Mouse (Mus musculus) hindbrain, embryonic 16.5 days (tissue): ENCODE measurements around the gene Cfap43. TPM values are rescaled to one million over a fixed set of nuclear protein-coding genes. Genes with fewer than 3 reads are reported as not detected.

Experiments used
- ATAC-seq: fragments of 200-750 bp; cut with Nextera tagmentation; 2 replicates; pipeline ENCODE4 v1.8.0; 2017; ENCODE audit warnings: moderate TSS enrichment, moderate library complexity
- H3K27ac ChIP-seq: fragments of 300-500 bp; sonication (generic); 2 replicates; pipeline ENCODE4 v1.5.1; 2014; ENCODE audit warnings: low read depth, mild to moderate bottlenecking, control low read depth, low read length, moderate library complexity
- H3K27me3 ChIP-seq: fragments of 300-500 bp; sonication (generic); replicated peaks from 2 replicates; pipeline ENCODE4 v1.6.1; 2014; ENCODE audit warnings: low read length; ENCODE audit not compliant: control insufficient read depth, insufficient read depth
- H3K36me3 ChIP-seq: fragments of 300-500 bp; sonication (generic); 2 replicates; pipeline ENCODE4 v1.6.1; 2014; ENCODE audit warnings: mild to moderate bottlenecking, low read length, moderate library complexity, mixed read lengths; ENCODE audit not compliant: control insufficient read depth, insufficient read depth
- H3K4me1 ChIP-seq: fragments of 300-500 bp; sonication (generic); 2 replicates; pipeline ENCODE4 v1.6.1; 2014; ENCODE audit warnings: low read depth, low read length; ENCODE audit not compliant: control insufficient read depth, insufficient read depth
- H3K4me2 ChIP-seq: fragments of 300-500 bp; sonication (generic); 2 replicates; pipeline ENCODE4 v1.6.1; 2014; ENCODE audit warnings: mild to moderate bottlenecking, low read length, control low read depth, moderate library complexity
- H3K4me3 ChIP-seq: fragments of 300-500 bp; sonication (generic); 2 replicates; pipeline ENCODE4 v1.5.1; 2014; ENCODE audit warnings: mild to moderate bottlenecking, low read length, control low read depth, moderate library complexity
- H3K9ac ChIP-seq: fragments of 300-500 bp; sonication (generic); 2 replicates; pipeline ENCODE4 v1.6.1; 2014; ENCODE audit warnings: low read depth, mild to moderate bottlenecking, control low read depth, low read length, moderate library complexity
- H3K9me3 ChIP-seq: fragments of 300-500 bp; sonication (generic); 2 replicates; pipeline ENCODE4 v1.6.1; 2014; ENCODE audit warnings: mild to moderate bottlenecking, low read length, moderate library complexity; ENCODE audit not compliant: control insufficient read depth
- WGBS: fragments of 180-500 bp; shearing (Covaris S2); extraction: QIAGEN DNeasy Blood & Tissue Kit; methylation state at CpG from one replicate; pipeline ENCODE4 v1.1.7; 2014; 5-methylcytosine and 5-hydroxymethylcytosine counted together
- microRNA-seq: library from miRNA; unstranded; fragments of <30 nt; microRNA quantifications from one replicate; pipeline ENCODE4, GENCODE M21; 2017
- polyA plus RNA-seq: library from polyadenylated mRNA; unstranded; fragments of >200 nt; fragmentation: Nextera tagmentation; extraction: Ambion mirVana; gene quantifications from 2 replicates; pipeline ENCODE4 v1.2.1, GENCODE M21; 2015

Gene Cfap43
- polyA plus RNA-seq, 1 experiment from 2014 or later: 3.0 TPM

GRCm38 (mm10) chr19:47689592-47689991 lies 229.5 kb downstream of the Cfap43 start:
- WGBS: 91% methylated on average over 7 of the region's 7 CpGs
- ATAC-seq: no peak

More at GRCm38 (mm10) chr19:47689592-47689991, 229.5 kb downstream of the Cfap43 start:
- Histone ChIP-seq H3K9ac (no peak overlapping the region), H3K4me1 (no peaks in the 10 kb centered on the region), H3K4me3 (no peak overlapping the region), H3K9me3 (no peaks in the 10 kb centered on the region), H3K36me3 (no peaks in the 10 kb centered on the region), H3K4me2 (no peak overlapping the region), H3K27ac (no peak overlapping the region), H3K27me3 (no peaks in the 10 kb centered on the region)

Small RNAs within 50 kb of the gene (microRNA-seq; reads per million reads assigned to microRNA genes)
- gene Gm22240: not detected
- gene Mir8090: not detected

Other genes starting within 250 kb of the Cfap43 start
- 0.39 and 0.44 TPM in 2 replicates for gene Col17a1, start 227.2 kb downstream of the Cfap43 start, polyA plus RNA-seq
- gene Sfr1, start 187.6 kb downstream of the Cfap43 start, polyA plus RNA-seq: 157 and 163 TPM in 2 replicates
- gene Gsto1, start 64.3 kb downstream of the Cfap43 start, polyA plus RNA-seq: 136 and 148 TPM in 2 replicates
- 1.2 and 1.4 TPM in 2 replicates for gene Gsto2, start 53.8 kb downstream of the Cfap43 start, polyA plus RNA-seq
- gene Itprip, start within 50 bp of the Cfap43 start, polyA plus RNA-seq: 4.4 and 4.9 TPM in 2 replicates
- gene Cfap58, start 18.4 kb upstream of the Cfap43 start, polyA plus RNA-seq: 0.60 and 0.88 TPM in 2 replicates